Mouse (Mus musculus) ES-E14 (cell line): ENCODE results near the gene Myh6. TPM values are rescaled to one million over a fixed set of nuclear protein-coding genes. Genes with fewer than 3 reads are reported as not detected.

Experiments used
- DNase-seq: peaks from one replicate; pipeline ENCODE4 v3.0.0-alpha.2; 2013; ENCODE audit warnings: low read depth, low spot score
- H3K27ac ChIP-seq: 2 replicates; pipeline ENCODE4 v1.5.1; 2012; ENCODE audit warnings: low read depth, mild to moderate bottlenecking, low read length, moderate library complexity, mixed read lengths; ENCODE audit not compliant: poor library complexity, insufficient read depth, severe bottlenecking
- H3K36me3 ChIP-seq: 2 replicates; pipeline ENCODE4 v1.6.1; 2012; ENCODE audit warnings: mild to moderate bottlenecking, low read length, moderate library complexity, mixed read lengths; ENCODE audit not compliant: control insufficient read depth, poor library complexity, insufficient read depth, severe bottlenecking
- H3K4me1 ChIP-seq, 2 experiments: fragments of 150-350 bp in 1 of 2; sonication (generic) in 1 of 2; 2 replicates each; pipeline ENCODE4 v1.6.1; 2012; ENCODE audit warnings: low read length in 2 of 2, mild to moderate bottlenecking in 1 of 2, mixed read lengths in 1 of 2; ENCODE audit not compliant: control insufficient read depth in 2 of 2, insufficient read depth in 2 of 2, poor library complexity in 1 of 2
- H3K4me3 ChIP-seq, 2 experiments: fragments of 150-350 bp in 1 of 2; sonication (generic) in 1 of 2; 2 replicates each; pipeline ENCODE4 v1.5.1; 2012; ENCODE audit warnings: low read length in 2 of 2, low read depth in 1 of 2, mild to moderate bottlenecking in 1 of 2, mixed read lengths in 1 of 2; ENCODE audit not compliant: insufficient read depth in 1 of 2, poor library complexity in 1 of 2, severe bottlenecking in 1 of 2
- H3K9ac ChIP-seq: 2 replicates; pipeline ENCODE4 v1.6.1; 2012; ENCODE audit warnings: low read depth, mild to moderate bottlenecking, low read length, mixed read lengths; ENCODE audit not compliant: poor library complexity, insufficient read depth, severe bottlenecking
- H3K9me3 ChIP-seq: fragments of 150-350 bp; sonication (generic); 2 replicates; pipeline ENCODE4 v1.6.1; 2012; ENCODE audit warnings: low read depth, mild to moderate bottlenecking, low read length; ENCODE audit not compliant: control insufficient read depth, insufficient read depth
- CHD2 ChIP-seq: IDR thresholded peaks from 2 replicates; pipeline ENCODE4 v1.6.1; 2014; ENCODE audit warnings: mild to moderate bottlenecking, low read depth, low read length, inconsistent platforms
- HCFC1 ChIP-seq: IDR thresholded peaks from 2 replicates; pipeline ENCODE4 v1.6.1; 2012; ENCODE audit warnings: low read length, inconsistent platforms, borderline replicate concordance; ENCODE audit not compliant: insufficient read depth
- MAFK ChIP-seq: IDR thresholded peaks from 2 replicates; pipeline ENCODE4 v1.6.1; 2014; ENCODE audit warnings: mild to moderate bottlenecking, low read depth, low read length, inconsistent platforms; ENCODE audit not compliant: insufficient read depth
- ZC3H11A ChIP-seq: IDR thresholded peaks from 2 replicates; pipeline ENCODE4 v1.6.1; 2012; ENCODE audit warnings: low read depth, mild to moderate bottlenecking, inconsistent platforms, low read length, borderline replicate concordance
- ZNF384 ChIP-seq: IDR thresholded peaks from 2 replicates; pipeline ENCODE4 v1.6.1; 2012; ENCODE audit warnings: low read depth, low read length, inconsistent platforms
- in situ Hi-C, 2 experiments: fragments of 600-800 bp; cut with MboI; formaldehyde crosslinking; loops; one replicate each; pipeline ENCODE4 v1.15.1; 2025; ENCODE audit warnings: low sequenced_read_pairs in 2 of 2, inconsistent platforms in 1 of 2; ENCODE audit not compliant: unreplicated experiment in 2 of 2
- total RNA-seq: library from RNA; depleted of rRNA; stranded (reverse); fragments of 300-350 nt; gene quantifications from 2 replicates; pipeline ENCODE4 v1.2.3, GENCODE M21; 2012

Gene Myh6
- total RNA-seq, 1 experiment = 7.1 TPM

DNA sequence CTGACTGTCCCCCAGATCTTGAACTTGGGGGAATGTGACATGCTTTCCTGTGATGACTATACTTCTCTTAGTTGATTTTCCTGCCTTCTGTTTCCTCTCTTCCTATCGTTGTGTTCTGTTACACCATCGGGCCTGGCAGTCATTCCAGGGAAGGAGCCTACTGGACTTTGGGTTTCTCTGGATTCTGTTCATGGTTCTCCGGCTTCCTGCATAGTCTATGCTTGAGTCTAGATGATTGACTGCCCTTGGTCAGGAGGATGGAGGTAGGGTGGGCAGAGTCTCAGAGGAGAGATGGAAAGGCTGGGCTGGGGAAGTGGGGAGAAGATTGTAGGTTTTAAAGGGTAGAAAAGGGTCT, 26.6 kb downstream of the Myh6 start:
- Histone ChIP-seq H3K9ac (no peak overlapping the region), H3K27ac (no peak overlapping the region), H3K4me3 (no peak overlapping the region), H3K36me3 (no peaks in the 10 kb centered on the region), H3K4me1 (peaks cover 5 to 12% of the 10 kb centered on the region in 2 experiments; a peak in 2 of 4 replicates), H3K9me3 (no peaks in the 10 kb centered on the region)
- DNase-seq = no peak
- TF ChIP-seq CHD2 = no peak
- no peak for TF ChIP-seq ZC3H11A
- no peak for TF ChIP-seq ZNF384
- TF ChIP-seq HCFC1 = no peak
- TF ChIP-seq MAFK = no peak
- in situ Hi-C loops = no loop called here

DNA sequence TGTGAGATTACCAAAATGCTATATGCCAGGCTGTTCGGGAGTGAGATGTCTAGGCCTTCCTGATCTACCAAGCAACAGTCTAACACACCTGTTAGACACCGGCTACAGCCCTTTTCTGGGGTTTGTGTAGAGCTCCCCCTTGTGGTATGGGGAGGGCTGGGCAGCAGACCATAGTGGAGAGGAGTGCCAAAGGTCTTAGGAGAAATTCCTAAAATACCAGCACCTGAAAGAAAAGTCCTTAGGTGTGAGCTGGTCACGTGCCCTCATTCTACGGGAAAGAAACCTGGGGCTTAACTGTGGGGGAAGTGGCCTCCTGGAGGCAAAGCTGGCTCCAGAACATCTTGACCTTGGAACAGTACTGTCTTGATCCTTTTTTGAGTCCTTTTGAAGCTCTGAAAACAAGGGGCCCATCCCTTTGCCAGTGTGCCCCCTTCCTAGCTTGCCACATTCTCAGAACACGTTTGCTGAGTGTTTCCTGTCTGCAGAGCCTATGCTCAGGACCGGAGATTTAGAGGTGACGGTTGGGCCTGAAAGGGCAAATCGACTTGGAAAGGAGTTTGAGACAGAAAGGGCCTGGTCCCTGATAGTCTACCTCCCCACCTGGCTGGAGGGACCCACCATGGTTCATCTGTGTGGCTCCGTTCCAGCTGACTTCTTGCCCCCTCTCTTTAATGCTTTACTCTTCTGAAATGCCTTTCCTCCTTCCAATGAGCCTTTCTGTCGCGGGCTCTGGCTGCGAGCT, 27.1 kb downstream of the Myh6 start:
- Histone ChIP-seq H3K9me3 (no peaks in the 10 kb centered on the region), H3K27ac (no peak overlapping the region), H3K4me1 (peaks cover 5 to 13% of the 10 kb centered on the region in 2 experiments; a peak in 2 of 4 replicates), H3K36me3 (no peaks in the 10 kb centered on the region), H3K9ac (no peak overlapping the region), H3K4me3 (no peak overlapping the region)
- no peak for TF ChIP-seq ZNF384
- peak; percentile 65; the same call in 1 of the 2 replicates for TF ChIP-seq ZC3H11A
- DNase-seq = peak; percentile 90
- in situ Hi-C loops = no loop called here

DNA sequence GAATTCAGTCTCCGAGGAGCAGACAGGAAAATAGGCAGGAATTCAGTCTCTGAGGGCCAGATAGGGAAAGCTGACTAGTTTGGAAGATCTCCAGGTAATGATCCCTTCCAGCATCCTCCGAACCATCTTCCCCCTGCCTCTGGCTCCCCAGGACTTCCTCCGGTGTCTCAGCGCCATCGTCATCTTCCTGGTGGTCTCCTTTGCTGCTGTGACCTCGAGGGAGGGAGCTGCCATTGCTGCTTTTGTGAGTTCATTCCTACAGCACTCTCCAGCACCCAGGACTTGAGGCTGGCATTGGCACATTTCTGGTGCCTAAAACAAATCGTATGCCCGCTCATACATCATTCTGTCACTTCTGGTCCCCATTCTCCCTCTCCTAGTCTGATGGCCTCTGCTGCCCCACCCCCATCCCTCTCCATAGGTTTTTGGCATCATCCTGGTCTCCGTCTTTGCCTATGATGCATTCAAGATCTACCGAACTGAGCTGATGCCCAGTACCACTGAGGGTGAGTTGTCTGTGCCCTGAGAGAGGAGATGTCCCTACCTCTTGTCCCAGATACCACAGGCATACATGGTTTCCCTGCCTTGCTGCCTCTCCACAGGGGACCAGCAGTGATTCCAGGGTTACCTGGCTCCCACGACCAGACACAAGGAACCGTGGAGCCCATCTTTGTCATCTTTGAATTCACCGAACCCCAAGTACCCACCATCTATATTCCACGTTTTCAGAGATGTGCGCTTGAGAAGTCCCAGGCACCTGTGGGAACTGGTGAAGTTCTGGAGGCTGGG, 28.1 kb downstream of the Myh6 start:
- Histone ChIP-seq H3K27ac (no peak overlapping the region), H3K36me3 (no peaks in the 10 kb centered on the region)
- DNase-seq = no peak

DNA sequence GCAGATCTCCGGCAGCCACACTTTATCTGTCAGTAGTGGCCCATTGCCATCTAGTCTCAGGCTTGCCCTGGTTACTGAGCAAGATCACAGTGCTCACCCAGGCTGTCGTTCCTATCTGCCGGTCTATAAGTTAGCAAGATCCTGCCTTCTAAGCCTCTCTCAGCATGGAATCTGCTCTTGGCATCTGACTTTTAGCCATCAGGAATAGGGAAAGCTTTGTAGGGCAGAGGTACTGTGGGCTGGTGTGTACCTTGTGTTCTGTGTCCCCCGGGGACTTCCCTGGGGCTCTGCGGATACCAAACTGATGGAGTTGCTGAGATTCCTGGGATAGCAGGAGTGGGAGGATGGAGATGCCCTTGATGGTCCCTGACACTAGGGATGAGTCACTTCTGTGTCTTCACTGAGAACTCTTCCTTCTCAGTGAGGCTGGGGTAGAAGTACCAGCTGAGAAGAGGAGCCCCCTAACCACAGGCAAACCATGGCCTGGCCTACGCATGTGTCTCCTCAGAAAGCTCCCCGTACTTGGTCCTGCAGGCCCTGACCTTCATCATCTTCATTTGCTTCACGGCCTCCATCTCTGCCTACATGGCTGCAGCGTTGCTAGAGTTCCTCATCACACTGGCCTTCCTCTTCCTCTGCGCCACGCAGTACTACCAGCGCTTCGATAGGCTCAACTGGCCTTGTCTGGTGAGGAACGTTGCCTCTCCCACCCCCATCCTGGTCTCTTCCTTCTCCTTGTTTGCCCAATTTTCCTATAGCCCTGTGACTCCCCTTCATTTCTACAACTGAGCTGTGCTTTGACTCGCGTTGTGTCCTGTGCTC, 29.2 kb downstream of the Myh6 start:
- peaks cover 5 to 17% of the 10 kb centered on the region in 2 experiments; a peak in 2 of 4 replicates for H3K4me1 ChIP-seq
- no peaks in the 10 kb centered on the region for H3K36me3 ChIP-seq
- no peaks in the 10 kb centered on the region for H3K9me3 ChIP-seq
- in situ Hi-C loops = no loop called here
- no peak overlapping the region for H3K4me3 ChIP-seq
- H3K27ac ChIP-seq = no peak overlapping the region
- TF ChIP-seq MAFK = no peak
- no peak for TF ChIP-seq CHD2
- no peak for TF ChIP-seq ZC3H11A
- no peak for TF ChIP-seq ZNF384
- no peak for TF ChIP-seq HCFC1
- no peak overlapping the region for H3K9ac ChIP-seq
- DNase-seq = no peak

More for the DNA sequence above, 28.1 kb downstream of the Myh6 start:
- Histone ChIP-seq H3K9me3 (no peaks in the 10 kb centered on the region), H3K9ac (no peak overlapping the region), H3K4me3 (no peak overlapping the region), H3K4me1 (peaks cover 5 to 13% of the 10 kb centered on the region in 2 experiments; a peak in 2 of 4 replicates)
- in situ Hi-C loops = no loop called here
- TF ChIP-seq CHD2 (no peak), ZC3H11A (no peak), HCFC1 (no peak), MAFK (no peak), ZNF384 (no peak)
